Mouse (Mus musculus) lung, postnatal 0 days (tissue): ENCODE measurements around the gene Aim2.

Experiments used
- CTCF ChIP-seq: IDR thresholded peaks from 2 replicates; pipeline ENCODE4 v1.5.1; 2016; ENCODE audit warnings: antibody characterized with exemption, mild to moderate bottlenecking
- EP300 ChIP-seq: IDR thresholded peaks from 2 replicates; pipeline ENCODE4 v1.6.1; 2016; ENCODE audit warnings: antibody characterized with exemption, mild to moderate bottlenecking, control low read depth

DNA sequence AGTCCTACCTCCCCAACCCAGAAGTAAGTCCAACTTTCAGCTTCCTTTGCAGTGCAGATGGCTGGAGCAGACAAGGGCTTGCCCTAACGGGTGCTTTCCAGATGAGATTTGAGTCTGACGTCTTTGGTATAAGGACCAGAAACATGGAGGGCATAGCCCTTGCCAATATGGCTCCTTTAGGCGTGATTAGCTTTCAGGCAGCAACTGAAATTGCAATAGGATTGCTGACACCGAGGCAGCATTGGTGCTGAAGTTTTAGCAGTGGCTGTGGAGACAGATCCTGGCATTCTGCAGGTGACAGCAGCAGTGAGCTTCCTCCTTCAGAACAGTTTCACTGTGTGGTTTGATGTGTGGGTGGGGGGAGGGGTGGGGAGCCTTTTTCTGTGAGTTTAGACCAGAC is 90.5 kb downstream of the Aim2 start:
- no peak for TF ChIP-seq CTCF
- TF ChIP-seq EP300: no peak
